Mouse (Mus musculus): ENCODE data around the gene Slc40a1. TPM values are rescaled to one million over a fixed set of nuclear protein-coding genes. Genes with fewer than 3 reads are reported as not detected.

Slc40a1 gene
- polyA plus RNA-seq (2015; fragmentation: Nextera tagmentation; extraction: Ambion mirVana): 66.5 and 84.7 TPM in 2 replicates

DNA sequence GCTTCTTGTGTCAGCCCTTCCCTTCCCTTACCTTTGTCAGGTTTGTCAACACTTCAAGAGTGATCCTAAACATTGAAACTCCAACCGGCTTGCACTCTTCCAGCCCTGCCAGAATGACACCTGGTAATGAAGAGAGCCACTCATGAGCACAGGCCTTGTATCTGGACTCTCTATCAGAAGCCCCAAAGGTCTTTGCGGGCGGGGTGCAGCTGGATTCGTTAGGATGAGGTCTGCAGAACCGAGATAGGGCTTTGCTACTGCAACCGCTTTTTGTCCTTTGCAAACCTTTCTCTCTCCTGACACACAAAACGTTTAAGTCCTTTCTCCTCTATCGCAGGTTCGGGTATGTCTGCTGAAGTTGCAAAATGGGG is at the start of gene Slc40a1:
Gene Slc40a1, minus strand, starts transcription at position 131 of the 371 bp plus-strand sequence.

DNA sequence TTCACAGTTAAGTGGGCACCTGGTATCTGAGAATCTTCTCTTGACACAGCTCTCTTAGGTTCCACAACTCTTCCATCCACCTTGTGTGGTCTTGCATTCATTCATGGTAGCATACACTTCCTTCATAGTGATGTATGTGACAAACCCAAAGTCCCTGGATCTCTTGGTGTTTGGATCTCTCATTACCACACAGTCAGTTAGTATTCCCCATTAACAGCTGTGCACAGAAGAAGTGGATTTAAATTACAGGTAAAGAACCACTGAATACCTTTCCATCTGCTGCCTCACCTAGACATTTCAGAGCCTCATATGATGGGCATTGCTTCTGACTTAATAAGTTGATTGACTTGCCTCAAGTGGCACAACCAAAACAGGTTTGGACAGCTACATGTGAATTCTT is 36.1 kb downstream of the Slc40a1 start, which contains the start of gene Gm5269:
Gene Gm5269, minus strand, starts transcription at position 101 of the 400 bp plus-strand sequence.

Other genes with a start within 250 kb of the Slc40a1 start
- 19.0 and 35.0 TPM in 2 replicates for gene Wdr75, start 131.4 kb downstream of the Slc40a1 start, polyA plus RNA-seq (2015; fragmentation: Nextera tagmentation; extraction: Ambion mirVana)
- not detected in 2 replicates for gene Gm5269, start 36.2 kb downstream of the Slc40a1 start, polyA plus RNA-seq (2015; fragmentation: Nextera tagmentation; extraction: Ambion mirVana)
- gene Dnah7b, start 139.8 kb upstream of the Slc40a1 start, polyA plus RNA-seq (2015; fragmentation: Nextera tagmentation; extraction: Ambion mirVana): 1.2 and 1.7 TPM in 2 replicates

Measured in adrenal gland, postnatal 0 days (tissue).